Mouse (Mus musculus) heart, postnatal 0 days (tissue): ENCODE data around the gene Tfdp1. TPM values are rescaled to one million over a fixed set of nuclear protein-coding genes. Genes with fewer than 3 reads are reported as not detected.

Experiments used
- ATAC-seq: fragments of 200-750 bp; cut with Nextera tagmentation; 2 replicates; pipeline ENCODE4 v1.8.0; 2017; ENCODE audit warnings: low read depth, moderate number of reproducible peaks, moderate library complexity; ENCODE audit not compliant: insufficient read depth
- DNase-seq: peaks from one replicate; pipeline ENCODE4 v3.0.0-alpha.2; 2016; ENCODE audit warnings: low spot score
- H3K27ac ChIP-seq: fragments of 300-500 bp; sonication (generic); 2 replicates; pipeline ENCODE4 v1.5.1; 2014; ENCODE audit warnings: low read depth, mild to moderate bottlenecking
- H3K27me3 ChIP-seq: fragments of 300-500 bp; sonication (generic); 2 replicates; pipeline ENCODE4 v1.6.1; 2014; ENCODE audit warnings: low read length, mixed read lengths; ENCODE audit not compliant: control insufficient read depth, insufficient read depth
- H3K36me3 ChIP-seq: fragments of 300-500 bp; sonication (generic); replicated peaks from 2 replicates; pipeline ENCODE4 v1.6.1; 2014; ENCODE audit warnings: low read length, mixed read lengths; ENCODE audit not compliant: control insufficient read depth, insufficient read depth
- H3K4me1 ChIP-seq: fragments of 300-500 bp; sonication (generic); 2 replicates; pipeline ENCODE4 v1.6.1; 2014; ENCODE audit warnings: antibody characterized with exemption; ENCODE audit not compliant: control insufficient read depth, insufficient read depth
- H3K4me2 ChIP-seq: fragments of 300-500 bp; sonication (generic); 2 replicates; pipeline ENCODE4 v1.6.1; 2014; ENCODE audit warnings: low read depth, mild to moderate bottlenecking, low read length, moderate library complexity
- H3K4me3 ChIP-seq: fragments of 300-500 bp; sonication (generic); 2 replicates; pipeline ENCODE4 v1.5.1; 2014; ENCODE audit warnings: low read depth, low read length
- H3K9ac ChIP-seq: fragments of 300-500 bp; sonication (generic); replicated peaks from 2 replicates; pipeline ENCODE4 v1.6.1; 2014; ENCODE audit warnings: low read depth, low read length, mixed read lengths
- H3K9me3 ChIP-seq: fragments of 300-500 bp; sonication (generic); replicated peaks from 2 replicates; pipeline ENCODE4 v1.6.1; 2016; ENCODE audit warnings: low read length; ENCODE audit not compliant: control insufficient read depth
- CTCF ChIP-seq: IDR thresholded peaks from 2 replicates; pipeline ENCODE4 v1.5.1; 2016; ENCODE audit warnings: antibody characterized with exemption, control low read depth, low read depth
- EP300 ChIP-seq: IDR thresholded peaks from 2 replicates; pipeline ENCODE4 v1.6.1; 2016; ENCODE audit warnings: antibody characterized with exemption, low read depth
- WGBS: fragments of 180-500 bp; shearing (Covaris S2); extraction: QIAGEN DNeasy Blood & Tissue Kit; methylation state at CpG from one replicate; pipeline ENCODE4 v1.1.7; 2014; 5-methylcytosine and 5-hydroxymethylcytosine counted together
- polyA plus RNA-seq: library from polyadenylated mRNA; unstranded; fragments of >200 nt; fragmentation: Nextera tagmentation; extraction: Ambion mirVana; gene quantifications from 2 replicates; pipeline ENCODE4 v1.2.1, GENCODE M21; 2015
- total RNA-seq: library from RNA; depleted of rRNA; stranded (reverse); fragments of >200 nt; gene quantifications from 2 replicates; pipeline ENCODE4 v1.2.3, GENCODE M21; 2014; ENCODE audit warnings: low replicate concordance

Gene Tfdp1
- total and polyA plus RNA-seq, 2 experiments from 2014 or later, result 38.6 to 47.4 TPM

- Histone ChIP-seq H3K9ac (no peak overlapping the region), H3K36me3 (no peaks in the 10 kb centered on the region), H3K4me3 (no peak overlapping the region), H3K9me3 (no peaks in the 10 kb centered on the region), H3K4me2 (no peak overlapping the region), H3K4me1 (no peaks in the 10 kb centered on the region), H3K27me3 (no peaks in the 10 kb centered on the region), H3K27ac (no peak overlapping the region)
- TF ChIP-seq EP300 (no peak), CTCF (no peak)
- WGBS, result 79% methylated on average over 2 of the region's 2 CpGs
- ATAC-seq (no peak), DNase-seq (no peak)
Observed at GRCm38 (mm10) chr8:13388744-13389143, 50.2 kb downstream of the Tfdp1 start.

- ATAC-seq, result no peak
- WGBS, result 82% methylated on average over 7 of the region's 7 CpGs
- Histone ChIP-seq H3K27ac (no peak overlapping the region), H3K27me3 (no peaks in the 10 kb centered on the region), H3K4me2 (no peak overlapping the region), H3K36me3 (no peaks in the 10 kb centered on the region), H3K4me3 (no peak overlapping the region), H3K9ac (no peak overlapping the region), H3K9me3 (no peaks in the 10 kb centered on the region), H3K4me1 (no peaks in the 10 kb centered on the region)
- TF ChIP-seq EP300 (no peak), CTCF (no peak)
- no peak for DNase-seq
Observed at GRCm38 (mm10) chr8:13393869-13394268, 55.3 kb downstream of the Tfdp1 start.

GRCm38 (mm10) chr8:13396725-13397124 is 58.2 kb downstream of the Tfdp1 start, which contains the start of gene Atp4b:
Gene Atp4b (minus strand): TSS chr8:13396825.
- Histone ChIP-seq H3K27me3 (no peaks in the 10 kb centered on the region), H3K4me1 (no peaks in the 10 kb centered on the region), H3K9ac (no peak within 1 kb of the TSS), H3K36me3 (no peaks in the 10 kb centered on the region), H3K4me2 (no peak within 1 kb of the TSS), H3K9me3 (no peaks in the 10 kb centered on the region), H3K27ac (no peak within 1 kb of the TSS), H3K4me3 (no peak within 1 kb of the TSS)
- ATAC-seq (no peak), DNase-seq (no peak)
- TF ChIP-seq EP300 (no peak), CTCF (no peak)
- 60% methylated on average over 5 of the region's 5 CpGs for WGBS

DNA sequence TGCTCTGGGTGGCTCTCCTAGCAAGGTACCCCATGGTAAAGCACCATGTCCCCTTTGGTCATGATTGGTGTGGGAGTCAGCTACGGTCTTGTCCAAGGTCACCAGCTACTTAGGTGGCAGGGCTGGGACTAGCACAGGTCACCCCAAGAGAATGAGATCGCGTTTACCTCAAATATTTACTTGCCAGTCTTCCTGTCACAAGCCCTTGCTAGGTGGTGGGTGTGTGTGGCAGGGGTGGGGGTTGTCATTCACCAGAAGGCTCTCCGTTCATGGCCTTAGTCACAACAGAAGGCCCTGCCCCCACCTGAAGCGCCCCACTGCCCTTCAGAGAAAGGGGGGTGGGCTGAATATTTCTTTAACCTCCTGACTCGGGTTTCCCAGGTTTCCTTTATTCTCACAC is 65.0 kb downstream of the Tfdp1 start:
- TF ChIP-seq EP300, result no peak
- TF ChIP-seq CTCF, result no peak
- 69% methylated on average over 6 of the region's 6 CpGs for WGBS
- no peak overlapping the region for H3K27ac ChIP-seq
- H3K27me3 ChIP-seq, result no peaks in the 10 kb centered on the region
- no peak overlapping the region for H3K4me3 ChIP-seq
- ATAC-seq (no peak), DNase-seq (no peak)
- no peaks in the 10 kb centered on the region for H3K9me3 ChIP-seq
- no peaks in the 10 kb centered on the region for H3K36me3 ChIP-seq
- no peak overlapping the region for H3K4me2 ChIP-seq
- no peak overlapping the region for H3K9ac ChIP-seq
- H3K4me1 ChIP-seq, result no peaks in the 10 kb centered on the region

DNA sequence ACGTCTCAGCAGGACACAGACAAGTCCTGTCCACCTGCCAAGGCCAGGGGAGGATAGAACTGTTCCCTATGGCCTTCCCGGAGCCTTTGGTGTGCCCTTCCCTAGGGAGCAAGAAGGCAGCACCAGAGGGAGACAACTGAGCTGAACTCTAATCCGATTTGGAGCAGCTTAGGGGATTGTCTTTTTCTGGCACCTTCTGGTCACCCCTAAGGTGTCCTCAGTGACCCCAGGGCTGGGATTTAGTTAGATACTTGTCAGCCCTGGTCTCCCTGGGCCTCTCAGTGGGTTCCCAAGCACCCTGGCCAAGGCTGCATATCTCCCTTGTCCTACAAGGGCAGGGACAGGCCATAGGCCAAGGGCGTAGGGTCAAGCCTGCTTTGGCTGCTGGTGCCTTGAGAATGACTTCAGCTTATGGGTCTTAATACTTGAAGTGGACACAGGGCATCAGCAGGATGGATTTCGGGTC is 66.1 kb downstream of the Tfdp1 start, which contains the start of gene Grk1:
Grk1 (plus strand) TSS at position 416 of the 466 bp plus-strand sequence.
- no peaks in the 10 kb centered on the region for H3K4me1 ChIP-seq
- H3K9ac ChIP-seq, result no peak within 1 kb of the TSS
- DNase-seq (no peak), ATAC-seq (no peak)
- H3K4me3 ChIP-seq, result no peak within 1 kb of the TSS
- H3K27me3 ChIP-seq, result no peaks in the 10 kb centered on the region
- TF ChIP-seq EP300 (no peak), CTCF (no peak)
- no peaks in the 10 kb centered on the region for H3K36me3 ChIP-seq
- no peak within 1 kb of the TSS for H3K4me2 ChIP-seq
- 80% methylated on average over 5 of the region's 5 CpGs for WGBS
- no peak within 1 kb of the TSS for H3K27ac ChIP-seq
- H3K9me3 ChIP-seq, result no peaks in the 10 kb centered on the region

GRCm38 (mm10) chr8:13406011-13406410 is 67.5 kb downstream of the Tfdp1 start:
- Histone ChIP-seq H3K27me3 (no peaks in the 10 kb centered on the region), H3K9me3 (no peaks in the 10 kb centered on the region), H3K4me3 (no peak overlapping the region), H3K4me1 (no peaks in the 10 kb centered on the region), H3K36me3 (no peaks in the 10 kb centered on the region), H3K27ac (no peak overlapping the region), H3K4me2 (no peak overlapping the region), H3K9ac (no peak overlapping the region)
- no peak for TF ChIP-seq CTCF
- TF ChIP-seq EP300, result no peak
- ATAC-seq (no peak), DNase-seq (no peak)
- WGBS, result 79% methylated on average over 5 of the region's 5 CpGs
